Mouse (Mus musculus) thymus, adult 2 months (tissue): ENCODE data around the gene Rbms3. TPM values are rescaled to one million over a fixed set of nuclear protein-coding genes. Genes with fewer than 3 reads are reported as not detected.

Source experiments
- DNase-seq: peaks from one replicate; pipeline ENCODE4 v3.0.0; 2021
- H3K27ac ChIP-seq: fragments of 200-500 bp; 2 replicates; pipeline ENCODE4 v1.5.1; 2012; ENCODE audit warnings: low read length, control low read depth; ENCODE audit not compliant: control insufficient read depth, insufficient read depth
- H3K27me3 ChIP-seq: fragments of 200-500 bp; 2 replicates; pipeline ENCODE4 v1.6.1; 2012; ENCODE audit warnings: mild to moderate bottlenecking, low read length, moderate library complexity, mixed read lengths; ENCODE audit not compliant: control insufficient read depth, insufficient read depth
- H3K36me3 ChIP-seq: fragments of 200-500 bp; 2 replicates; pipeline ENCODE4 v1.6.1; 2012; ENCODE audit warnings: mild to moderate bottlenecking, low read length, moderate library complexity; ENCODE audit not compliant: control insufficient read depth, insufficient read depth
- H3K4me1 ChIP-seq: fragments of 200-500 bp; replicated peaks from 2 replicates; pipeline ENCODE4 v1.6.1; 2012; ENCODE audit warnings: low read length; ENCODE audit not compliant: control insufficient read depth, insufficient read depth
- H3K4me3 ChIP-seq: fragments of 200-500 bp; 2 replicates; pipeline ENCODE4 v1.5.1; 2012; ENCODE audit warnings: mild to moderate bottlenecking, low read length, control low read depth, moderate library complexity; ENCODE audit not compliant: control insufficient read depth, insufficient read depth
- CTCF ChIP-seq: fragments of 200-500 bp; IDR thresholded peaks from 2 replicates; pipeline ENCODE4 v1.5.1; 2012; ENCODE audit warnings: mild to moderate bottlenecking, control low read depth, low read length, moderate library complexity, borderline replicate concordance; ENCODE audit not compliant: control insufficient read depth, poor library complexity, insufficient read depth; ENCODE audit errors: extremely low read depth
- POLR2A ChIP-seq: fragments of 200-500 bp; IDR thresholded peaks from 2 replicates; pipeline ENCODE4 v1.6.1; 2012; ENCODE audit warnings: mild to moderate bottlenecking, low read length, control low read depth, moderate library complexity; ENCODE audit not compliant: control insufficient read depth, poor library complexity, insufficient read depth; ENCODE audit errors: extremely low read depth
- WGBS: fragments of 180-500 bp; shearing (Covaris S2); methylation state at CpG from one replicate; pipeline ENCODE4 v1.1.7; 2018; 5-methylcytosine and 5-hydroxymethylcytosine counted together
- polyA plus RNA-seq: library from polyadenylated mRNA; depleted of rRNA; stranded (reverse); fragments of >200 nt; gene quantifications from 2 replicates; pipeline ENCODE4 v1.2.3, GENCODE M21; 2012

Gene Rbms3
- polyA plus RNA-seq, 1 experiment = 10.9 TPM

DNA sequence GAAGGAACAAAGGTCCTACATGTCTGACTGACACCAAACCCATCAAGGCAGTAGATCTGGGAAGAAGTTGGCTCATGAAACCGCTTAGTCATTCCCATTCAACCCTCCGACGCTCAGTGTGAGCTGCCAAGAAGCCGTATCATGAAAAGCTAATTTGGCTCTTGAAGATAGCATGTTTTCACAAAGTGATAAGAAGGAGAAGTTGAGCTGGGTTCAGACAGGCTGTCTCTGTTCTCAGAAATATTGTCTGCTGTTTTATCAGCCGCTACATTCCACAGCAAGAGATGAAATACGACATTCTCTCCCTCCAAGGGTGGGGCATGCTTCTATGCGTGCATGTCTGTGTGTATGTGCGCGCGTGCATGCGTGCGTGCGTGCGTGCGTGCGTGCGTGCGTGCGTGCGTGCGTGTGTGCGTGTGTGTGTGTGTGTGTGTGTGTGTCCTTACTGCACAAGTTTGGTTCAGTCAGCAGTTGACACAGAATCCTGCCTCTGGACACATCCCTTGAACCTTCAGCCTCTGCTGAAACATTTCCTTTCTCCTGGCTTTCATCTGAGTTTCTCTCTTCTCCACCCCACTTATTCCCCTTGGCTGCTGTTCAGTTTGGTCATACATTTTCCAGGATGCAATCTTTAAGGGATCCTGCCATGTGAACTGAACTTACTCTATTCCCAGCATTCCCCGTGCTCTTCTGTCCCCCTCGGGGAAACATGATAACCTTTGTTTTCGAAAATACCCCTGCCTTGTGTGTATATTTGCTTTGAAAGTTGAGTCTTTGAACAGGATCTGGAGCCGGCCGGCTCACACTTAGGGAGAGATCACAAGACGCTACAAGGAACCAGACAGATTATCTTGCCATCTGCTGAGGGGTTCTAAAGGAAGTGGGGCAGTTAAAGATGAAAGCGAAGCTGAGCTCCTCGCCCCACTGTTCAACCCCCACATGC lies 756.4 kb downstream of the Rbms3 start:
- Histone ChIP-seq H3K36me3 (no peaks in the 10 kb centered on the region), H3K27ac (no peak overlapping the region), H3K4me1 (no peaks in the 10 kb centered on the region), H3K4me3 (no peak overlapping the region), H3K27me3 (no peaks in the 10 kb centered on the region)
- TF ChIP-seq POLR2A (no peak), CTCF (no peak)
- WGBS = 68% methylated on average over 30 of the region's 30 CpGs
- no peak for DNase-seq

DNA sequence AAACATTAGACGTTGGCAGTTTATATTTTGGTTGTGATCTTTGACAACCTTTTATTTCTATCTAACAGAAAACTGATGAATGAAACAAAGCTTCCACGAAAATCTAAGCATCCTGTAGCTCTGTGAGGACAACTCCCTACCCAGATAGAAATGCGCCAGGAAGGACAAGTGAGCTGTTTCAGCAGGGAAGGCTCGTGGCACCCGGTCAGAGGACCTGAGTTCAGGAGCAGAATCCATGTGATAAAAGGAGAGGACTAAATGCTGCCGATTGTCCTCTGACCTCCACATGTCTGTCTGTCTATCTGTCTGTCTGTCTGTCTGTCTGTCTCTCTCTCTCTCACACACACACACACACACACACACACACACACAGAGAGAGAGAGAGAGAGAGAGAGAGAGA lies 757.4 kb downstream of the Rbms3 start:
- 85% methylated on average over 6 of the region's 6 CpGs for WGBS
- no peak for DNase-seq
- H3K36me3 ChIP-seq = no peaks in the 10 kb centered on the region
- H3K27me3 ChIP-seq = no peaks in the 10 kb centered on the region
- no peaks in the 10 kb centered on the region for H3K4me1 ChIP-seq
- H3K4me3 ChIP-seq = no peak overlapping the region
- TF ChIP-seq CTCF (no peak), POLR2A (no peak)
- no peak overlapping the region for H3K27ac ChIP-seq

DNA sequence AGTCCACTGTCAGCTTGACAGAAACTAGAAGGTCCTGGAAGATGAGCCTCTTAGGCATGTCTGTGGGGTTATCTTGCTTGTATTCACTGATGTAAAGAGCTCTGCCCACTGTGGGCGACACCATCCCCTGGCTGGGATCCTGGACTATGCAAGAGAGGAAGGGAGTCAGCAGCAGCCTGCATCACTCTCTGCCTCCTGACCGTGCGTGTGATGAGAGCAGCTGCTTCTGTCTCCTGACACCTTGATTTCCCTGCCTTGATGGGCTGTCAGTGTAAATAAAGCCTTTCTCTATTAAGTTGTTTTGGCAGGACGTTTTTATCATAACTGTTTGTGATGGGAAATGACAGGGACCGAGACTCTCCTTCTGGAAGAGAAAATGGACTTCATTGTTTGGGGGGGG lies 758.1 kb downstream of the Rbms3 start:
- Histone ChIP-seq H3K27ac (no peak overlapping the region), H3K4me3 (no peak overlapping the region), H3K36me3 (no peaks in the 10 kb centered on the region), H3K27me3 (no peaks in the 10 kb centered on the region), H3K4me1 (no peaks in the 10 kb centered on the region)
- DNase-seq = no peak
- TF ChIP-seq POLR2A (no peak), CTCF (no peak)
- WGBS = 92% methylated on average over 5 of the region's 5 CpGs

DNA sequence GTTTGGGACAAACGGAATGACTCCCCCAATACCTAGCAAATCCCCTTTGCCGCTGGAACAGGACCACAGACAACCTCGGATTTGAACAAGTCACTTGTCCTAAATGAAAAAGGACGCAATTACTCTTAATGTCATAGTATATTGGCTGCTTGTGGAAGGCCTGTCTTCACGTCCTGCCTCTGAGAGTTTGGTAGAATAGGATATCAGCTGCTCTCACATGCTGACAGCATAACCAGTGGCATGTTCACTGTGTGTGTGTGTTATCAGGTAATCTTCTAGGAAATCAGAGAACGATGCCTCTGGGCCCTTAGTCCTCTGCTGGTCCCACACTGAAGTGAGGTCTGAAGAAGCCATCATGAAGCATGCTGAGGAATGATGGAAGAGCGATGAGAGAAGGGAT lies 763.7 kb downstream of the Rbms3 start:
- Histone ChIP-seq H3K4me1 (no peaks in the 10 kb centered on the region), H3K27me3 (no peaks in the 10 kb centered on the region), H3K4me3 (no peak overlapping the region), H3K36me3 (no peaks in the 10 kb centered on the region), H3K27ac (no peak overlapping the region)
- TF ChIP-seq POLR2A = no peak
- no peak for TF ChIP-seq CTCF
- 92% methylated on average over 7 of the region's 7 CpGs for WGBS
- no peak for DNase-seq

DNA sequence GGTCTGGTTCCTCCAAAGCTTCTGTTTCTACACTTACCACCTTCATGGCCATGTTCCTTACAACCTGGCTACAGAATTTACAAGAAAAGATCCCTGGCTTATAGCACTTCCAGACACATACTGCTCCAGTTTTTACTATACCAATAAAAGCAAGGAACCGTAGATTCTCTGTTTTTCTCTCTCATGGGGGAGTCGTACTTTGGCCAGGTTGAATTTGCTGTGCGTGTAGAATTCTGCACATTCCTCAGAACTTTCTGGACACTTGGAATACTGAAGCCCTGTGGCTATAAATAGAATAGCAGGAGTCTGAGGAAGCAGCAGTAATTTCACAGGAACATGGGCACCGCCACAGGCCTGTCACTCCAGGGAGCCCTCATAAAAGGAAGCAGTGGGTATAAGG lies 766.1 kb downstream of the Rbms3 start:
- TF ChIP-seq POLR2A = no peak
- TF ChIP-seq CTCF = no peak
- Histone ChIP-seq H3K36me3 (no peaks in the 10 kb centered on the region), H3K4me3 (no peak overlapping the region), H3K27me3 (no peaks in the 10 kb centered on the region), H3K27ac (no peak overlapping the region), H3K4me1 (no peaks in the 10 kb centered on the region)
- 83% methylated on average over 4 of the region's 4 CpGs for WGBS
- DNase-seq = no peak

DNA sequence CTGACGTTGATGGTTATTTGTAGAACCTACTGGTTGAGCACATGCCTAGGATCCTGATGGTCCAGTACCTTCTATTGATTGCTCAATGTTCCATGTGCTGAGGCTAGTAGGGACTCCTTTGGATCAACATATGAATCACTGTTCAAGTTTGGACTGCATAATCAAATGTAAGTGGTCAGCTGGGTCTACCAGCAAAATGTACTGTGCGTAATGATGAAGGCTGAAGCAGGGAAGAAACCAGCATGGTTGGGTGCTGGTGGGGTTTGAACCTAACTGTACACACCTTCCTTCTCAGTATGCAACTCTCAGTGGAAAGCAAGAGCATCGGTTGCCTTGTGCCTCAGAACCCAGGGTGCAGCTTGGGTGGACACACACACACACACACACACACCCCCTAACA lies 767.4 kb downstream of the Rbms3 start:
- H3K27me3 ChIP-seq = no peaks in the 10 kb centered on the region
- TF ChIP-seq POLR2A = no peak
- no peak for TF ChIP-seq CTCF
- no peaks in the 10 kb centered on the region for H3K4me1 ChIP-seq
- 89% methylated on average over 3 of the region's 3 CpGs for WGBS
- no peak overlapping the region for H3K4me3 ChIP-seq
- H3K27ac ChIP-seq = no peak overlapping the region
- H3K36me3 ChIP-seq = no peaks in the 10 kb centered on the region
- no peak for DNase-seq

DNA sequence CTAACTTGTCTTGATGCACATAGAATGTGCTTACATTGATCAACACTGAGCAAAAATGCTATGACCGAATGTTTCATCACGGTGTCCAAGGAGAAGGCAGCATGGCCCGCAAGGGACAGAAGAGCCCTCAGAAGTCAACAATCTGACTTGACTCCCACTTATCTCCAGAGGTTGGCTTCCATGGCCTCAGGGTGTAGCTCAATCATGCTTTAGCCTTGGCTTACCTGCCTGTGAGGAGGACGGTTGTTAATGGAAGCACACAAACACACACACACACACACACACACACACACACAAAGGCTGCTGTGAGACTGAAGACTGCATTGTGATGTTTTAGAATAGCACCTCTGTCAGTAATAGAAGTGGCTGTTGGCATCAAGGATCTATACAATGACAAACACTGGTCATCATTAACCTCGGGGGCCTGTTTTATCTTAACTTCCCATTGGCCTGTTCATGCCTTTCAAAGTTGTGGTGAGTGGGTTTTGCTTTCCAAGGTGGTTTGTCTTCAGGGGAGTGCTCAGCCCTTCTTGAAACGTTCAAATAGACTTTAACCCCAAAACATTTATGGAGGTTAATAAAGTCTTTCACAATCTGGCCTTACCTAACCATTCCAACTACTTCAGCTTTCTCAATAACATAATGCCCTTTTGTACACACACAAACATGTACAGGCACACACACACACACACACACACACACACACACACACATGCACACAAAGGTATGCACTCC lies 771.7 kb downstream of the Rbms3 start:
- Histone ChIP-seq H3K4me3 (no peak overlapping the region), H3K27me3 (no peaks in the 10 kb centered on the region), H3K36me3 (no peaks in the 10 kb centered on the region), H3K27ac (no peak overlapping the region), H3K4me1 (no peaks in the 10 kb centered on the region)
- no peak for DNase-seq
- TF ChIP-seq POLR2A (no peak), CTCF (no peak)
- WGBS = 91% methylated on average over 6 of the region's 6 CpGs
